Mouse (Mus musculus) ES-E14 (cell line): ENCODE data around the gene Samd15.

ENCODE experiments used
- CHD2 ChIP-seq: IDR thresholded peaks from 2 replicates; pipeline ENCODE4 v1.6.1; 2014; ENCODE audit warnings: mild to moderate bottlenecking, low read depth, low read length, inconsistent platforms
- HCFC1 ChIP-seq: IDR thresholded peaks from 2 replicates; pipeline ENCODE4 v1.6.1; 2012; ENCODE audit warnings: low read length, inconsistent platforms, borderline replicate concordance; ENCODE audit not compliant: insufficient read depth
- MAFK ChIP-seq: IDR thresholded peaks from 2 replicates; pipeline ENCODE4 v1.6.1; 2014; ENCODE audit warnings: mild to moderate bottlenecking, low read depth, low read length, inconsistent platforms; ENCODE audit not compliant: insufficient read depth
- ZC3H11A ChIP-seq: IDR thresholded peaks from 2 replicates; pipeline ENCODE4 v1.6.1; 2012; ENCODE audit warnings: low read depth, mild to moderate bottlenecking, inconsistent platforms, low read length, borderline replicate concordance
- ZNF384 ChIP-seq: IDR thresholded peaks from 2 replicates; pipeline ENCODE4 v1.6.1; 2012; ENCODE audit warnings: low read depth, low read length, inconsistent platforms

DNA sequence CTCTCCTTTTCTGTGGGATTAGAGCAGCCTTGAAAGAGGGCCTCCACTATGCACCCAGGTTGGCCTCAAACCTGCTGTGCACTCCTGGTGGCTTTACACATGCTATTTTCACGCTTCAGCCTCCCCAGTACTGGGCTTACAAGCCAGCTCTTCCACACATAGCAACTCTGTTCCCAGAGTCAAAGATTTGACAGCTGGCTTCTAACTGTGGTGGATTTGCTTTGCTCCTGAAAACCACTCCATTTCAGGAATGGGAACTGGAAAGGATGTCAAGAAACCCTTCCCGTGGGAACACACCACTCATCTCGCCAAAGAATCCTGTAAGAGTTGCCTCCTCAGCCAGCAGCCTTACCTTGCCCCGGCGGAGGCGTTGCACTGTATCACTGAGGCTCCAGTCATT is 54.4 kb downstream of the Samd15 start:
- TF ChIP-seq ZC3H11A (no peak), CHD2 (no peak), ZNF384 (no peak), HCFC1 (no peak), MAFK (no peak)
